Mouse (Mus musculus): ENCODE measurements around the gene Nav1. TPM values are rescaled to one million over a fixed set of nuclear protein-coding genes. Genes with fewer than 3 reads are reported as not detected.

Nav1 gene
- polyA plus RNA-seq, 1 experiment from 2014 or later, result 30.6 TPM

- H3K27ac ChIP-seq, result no peak overlapping the region
- no peak overlapping the region for H3K4me3 ChIP-seq
- H3K27me3 ChIP-seq, result no peaks in the 10 kb centered on the region
- ATAC-seq, result no peak
- H3K9ac ChIP-seq, result no peak overlapping the region
- no peaks in the 10 kb centered on the region for H3K9me3 ChIP-seq (replicated peaks)
- no peak overlapping the region for H3K4me2 ChIP-seq
- H3K36me3 ChIP-seq (ENCODE audit: poor library complexity, severe bottlenecking), result no peaks in the 10 kb centered on the region
- 0 out of 2 replicates have a peak, but pooled peaks cover 4% of the 10 kb centered on the region for H3K4me1 ChIP-seq
- 82% methylated on average over 6 of the region's 6 CpGs for WGBS
These were observed 13.4 kb downstream of the Nav1 start for GRCm38 (mm10) chr1:135593560-135594278.

- Histone ChIP-seq H3K9me3 (replicated peaks) (no peaks in the 10 kb centered on the region), H3K9ac (no peak overlapping the region), H3K27me3 (no peaks in the 10 kb centered on the region), H3K36me3 (ENCODE audit: poor library complexity, severe bottlenecking) (no peaks in the 10 kb centered on the region), H3K27ac (no peak overlapping the region), H3K4me2 (no peak overlapping the region), H3K4me3 (no peak overlapping the region), H3K4me1 (peaks cover 21% of the 10 kb centered on the region)
- WGBS, result 91% methylated on average over 9 of the region's 9 CpGs
- no peak for ATAC-seq
These were observed 16.3 kb downstream of the Nav1 start for GRCm38 (mm10) chr1:135590776-135591175.

- no peak for ATAC-seq
- WGBS, result 64% methylated on average over 3 of the region's 3 CpGs
- no peak overlapping the region for H3K4me2 ChIP-seq
- H3K4me1 ChIP-seq, result peaks cover 34% of the 10 kb centered on the region
- no peaks in the 10 kb centered on the region for H3K27me3 ChIP-seq
- H3K36me3 ChIP-seq (ENCODE audit: poor library complexity, severe bottlenecking), result no peaks in the 10 kb centered on the region
- H3K27ac ChIP-seq, result peak overlapping the region; percentile 11; the same call in 1 of the 2 replicates
- H3K9ac ChIP-seq, result no peak overlapping the region
- no peaks in the 10 kb centered on the region for H3K9me3 ChIP-seq (replicated peaks)
- no peak overlapping the region for H3K4me3 ChIP-seq
These were observed 18.1 kb downstream of the Nav1 start for GRCm38 (mm10) chr1:135588973-135589372.

- H3K4me3 ChIP-seq, result no peak overlapping the region
- H3K9ac ChIP-seq, result no peak overlapping the region
- no peak overlapping the region for H3K4me2 ChIP-seq
- H3K4me1 ChIP-seq, result peaks cover 51% of the 10 kb centered on the region
- no peaks in the 10 kb centered on the region for H3K9me3 ChIP-seq (replicated peaks)
- no peaks in the 10 kb centered on the region for H3K36me3 ChIP-seq (ENCODE audit: poor library complexity, severe bottlenecking)
- no peaks in the 10 kb centered on the region for H3K27me3 ChIP-seq
- ATAC-seq, result no peak
- no peak overlapping the region for H3K27ac ChIP-seq
These were observed 20.2 kb downstream of the Nav1 start for GRCm38 (mm10) chr1:135586903-135587302.

- Histone ChIP-seq H3K9me3 (replicated peaks) (no peaks in the 10 kb centered on the region), H3K4me3 (peak overlapping the region; percentile 72), H3K9ac (peak overlapping the region; percentile 86), H3K36me3 (ENCODE audit: poor library complexity, severe bottlenecking) (no peaks in the 10 kb centered on the region), H3K4me2 (peak overlapping the region; percentile 93), H3K27ac (peak overlapping the region; percentile 94), H3K4me1 (peaks cover 64% of the 10 kb centered on the region), H3K27me3 (no peaks in the 10 kb centered on the region)
- peak; percentile 77 for ATAC-seq
- WGBS, result under 1% methylated on average over 19 of the region's 19 CpGs
These were observed 21.5 kb downstream of the Nav1 start for GRCm38 (mm10) chr1:135585573-135585972.

- Histone ChIP-seq H3K27me3 (no peaks in the 10 kb centered on the region), H3K36me3 (ENCODE audit: poor library complexity, severe bottlenecking) (no peaks in the 10 kb centered on the region), H3K4me2 (peak overlapping the region; percentile 93), H3K27ac (peak overlapping the region; percentile 94), H3K9ac (peak overlapping the region; percentile 86), H3K4me3 (peak overlapping the region; percentile 72), H3K4me1 (peaks cover 72% of the 10 kb centered on the region), H3K9me3 (replicated peaks) (no peaks in the 10 kb centered on the region)
- WGBS, result under 1% methylated on average over 71 of the region's 73 CpGs
- peak; percentile 73 for ATAC-seq
These were observed 22.2 kb downstream of the Nav1 start for GRCm38 (mm10) chr1:135584587-135585541.

- Histone ChIP-seq H3K36me3 (ENCODE audit: poor library complexity, severe bottlenecking) (0 out of 2 replicates have a peak, but pooled peaks cover 3% of the 10 kb centered on the region), H3K27ac (peak overlapping the region; percentile 94), H3K9ac (peak overlapping the region; percentile 86), H3K9me3 (replicated peaks) (no peaks in the 10 kb centered on the region), H3K27me3 (no peaks in the 10 kb centered on the region), H3K4me2 (peak overlapping the region; percentile 93), H3K4me1 (peaks cover 81% of the 10 kb centered on the region), H3K4me3 (peak overlapping the region; percentile 72)
- no peak for ATAC-seq
- WGBS, result under 1% methylated on average over 21 of the region's 21 CpGs
These were observed 23.2 kb downstream of the Nav1 start for GRCm38 (mm10) chr1:135583678-135584515.

- Histone ChIP-seq H3K27ac (peak overlapping the region; percentile 94), H3K4me1 (peaks cover 83% of the 10 kb centered on the region), H3K36me3 (ENCODE audit: poor library complexity, severe bottlenecking) (peaks cover 9% of the 10 kb centered on the region; the same call in 1 of the 2 replicates), H3K9ac (peak overlapping the region; percentile 86), H3K4me3 (peak overlapping the region; percentile 72), H3K9me3 (replicated peaks) (no peaks in the 10 kb centered on the region), H3K4me2 (peak overlapping the region; percentile 93), H3K27me3 (no peaks in the 10 kb centered on the region)
- ATAC-seq, result peak; percentile 57
- 3% methylated on average over 15 of the region's 15 CpGs for WGBS
These were observed 23.9 kb downstream of the Nav1 start for GRCm38 (mm10) chr1:135583081-135583677.

GRCm38 (mm10) chr1:135581001-135581400 lies 26.1 kb downstream of the Nav1 start:
- WGBS, result 23% methylated on average over 8 of the region's 8 CpGs
- Histone ChIP-seq H3K27me3 (no peaks in the 10 kb centered on the region), H3K27ac (no peak overlapping the region), H3K4me2 (peak overlapping the region; percentile 93), H3K36me3 (ENCODE audit: poor library complexity, severe bottlenecking) (peaks cover 11% of the 10 kb centered on the region; the same call in 1 of the 2 replicates), H3K4me3 (peak overlapping the region; percentile 72), H3K9ac (peak overlapping the region; percentile 43; the same call in 1 of the 2 replicates), H3K4me1 (peaks cover 86% of the 10 kb centered on the region), H3K9me3 (replicated peaks) (no peaks in the 10 kb centered on the region)
- no peak for ATAC-seq

- peak overlapping the region; percentile 72; the same call in 1 of the 2 replicates for H3K4me3 ChIP-seq
- 0 out of 2 replicates have a peak overlapping the region, but pooled peaks have one; percentile 43 for H3K9ac ChIP-seq
- no peak overlapping the region for H3K27ac ChIP-seq
- peak overlapping the region; percentile 93 for H3K4me2 ChIP-seq
- 54% methylated on average over 3 of the region's 3 CpGs for WGBS
- peaks cover 11% of the 10 kb centered on the region; the same call in 1 of the 2 replicates for H3K36me3 ChIP-seq (ENCODE audit: poor library complexity, severe bottlenecking)
- no peak for ATAC-seq
- peaks cover 81% of the 10 kb centered on the region for H3K4me1 ChIP-seq
- H3K9me3 ChIP-seq (replicated peaks), result no peaks in the 10 kb centered on the region
- no peaks in the 10 kb centered on the region for H3K27me3 ChIP-seq
These were observed 28.0 kb downstream of the Nav1 start for GRCm38 (mm10) chr1:135579111-135579510.

- Histone ChIP-seq H3K27me3 (no peaks in the 10 kb centered on the region), H3K36me3 (ENCODE audit: poor library complexity, severe bottlenecking) (peaks cover 11% of the 10 kb centered on the region; the same call in 1 of the 2 replicates), H3K4me1 (peaks cover 79% of the 10 kb centered on the region), H3K4me2 (no peak overlapping the region), H3K9me3 (replicated peaks) (no peaks in the 10 kb centered on the region), H3K27ac (peak overlapping the region; percentile 48; the same call in 1 of the 2 replicates), H3K4me3 (no peak overlapping the region), H3K9ac (no peak overlapping the region; the same call in 1 of the 2 replicates)
- WGBS, result 68% methylated on average over 2 of the region's 2 CpGs
- ATAC-seq, result no peak
These were observed 29.3 kb downstream of the Nav1 start for GRCm38 (mm10) chr1:135577793-135578192.
